Mouse (Mus musculus) forebrain, embryonic 12.5 days (tissue): ENCODE measurements around the gene Taf5. TPM values are rescaled to one million over a fixed set of nuclear protein-coding genes. Genes with fewer than 3 reads are reported as not detected.

ENCODE experiments used
- polyA plus RNA-seq: library from polyadenylated mRNA; unstranded; fragments of >200 nt; fragmentation: Nextera tagmentation; extraction: Ambion mirVana; gene quantifications from 2 replicates; pipeline ENCODE4 v1.2.1, GENCODE M21; 2016

Taf5 gene
- polyA plus RNA-seq, 1 experiment from 2014 or later: 11.4 TPM

Other genes with a start within 250 kb of the Taf5 start
- gene Ina, start 53.0 kb upstream of the Taf5 start, polyA plus RNA-seq: 204 and 215 TPM in 2 replicates
- 74.0 and 76.0 TPM in 2 replicates for gene Nt5c2, start 52.6 kb upstream of the Taf5 start, polyA plus RNA-seq
- gene Pcgf6, start 16.8 kb upstream of the Taf5 start, polyA plus RNA-seq: 32.6 and 33.4 TPM in 2 replicates
- 1,294 and 1,345 TPM in 2 replicates for gene Usmg5, start 22.9 kb downstream of the Taf5 start, polyA plus RNA-seq
- gene Pdcd11, start 23.0 kb downstream of the Taf5 start, polyA plus RNA-seq: 12.6 and 13.4 TPM in 2 replicates
- 1.1 and 1.8 TPM in 2 replicates for gene Calhm2, start 70.5 kb downstream of the Taf5 start, polyA plus RNA-seq
- not detected in 2 replicates for gene Calhm1, start 76.5 kb downstream of the Taf5 start, polyA plus RNA-seq
- not detected in 2 replicates for gene Calhm3, start 90.0 kb downstream of the Taf5 start, polyA plus RNA-seq
- 4.0 and 4.6 TPM in 2 replicates for gene Neurl1a, start 111.1 kb downstream of the Taf5 start, polyA plus RNA-seq